Mouse (Mus musculus) forebrain, embryonic 12.5 days (tissue): Measurements from ENCODE around the gene Dynlt1f. TPM values are rescaled to one million over a fixed set of nuclear protein-coding genes. Genes with fewer than 3 reads are reported as not detected.
"Not testable (repeated sequence)": the region's sequence is repeated elsewhere in the genome, so short reads cannot be mapped to it uniquely, and the experiment has no call there.

Experiments
- ATAC-seq: fragments of 200-750 bp; cut with Nextera tagmentation; 2 replicates; pipeline ENCODE4 v1.8.0; 2017; ENCODE audit warnings: moderate TSS enrichment; ENCODE audit not compliant: low FRiP score
- H3K27ac ChIP-seq: fragments of 300-500 bp; sonication (generic); 2 replicates; pipeline ENCODE4 v1.5.1; 2016; ENCODE audit warnings: mild to moderate bottlenecking
- H3K27me3 ChIP-seq: fragments of 300-500 bp; sonication (generic); 2 replicates; pipeline ENCODE4 v1.6.1; 2016; ENCODE audit warnings: mild to moderate bottlenecking
- H3K36me3 ChIP-seq: fragments of 300-500 bp; sonication (generic); replicated peaks from 2 replicates; pipeline ENCODE4 v1.6.1; 2016; ENCODE audit warnings: mild to moderate bottlenecking
- H3K4me1 ChIP-seq: fragments of 300-500 bp; sonication (generic); 2 replicates; pipeline ENCODE4 v1.6.1; 2016
- H3K4me2 ChIP-seq: fragments of 300-500 bp; sonication (generic); 2 replicates; pipeline ENCODE4 v1.6.1; 2016; ENCODE audit warnings: mild to moderate bottlenecking, moderate library complexity
- H3K4me3 ChIP-seq: fragments of 300-500 bp; sonication (generic); replicated peaks from 2 replicates; pipeline ENCODE4 v1.5.1; 2016; ENCODE audit warnings: mild to moderate bottlenecking
- H3K9ac ChIP-seq: fragments of 300-500 bp; sonication (generic); 2 replicates; pipeline ENCODE4 v1.6.1; 2016; ENCODE audit warnings: mild to moderate bottlenecking
- H3K9me3 ChIP-seq: fragments of 300-500 bp; sonication (generic); 2 replicates; pipeline ENCODE4 v1.6.1; 2016
- WGBS: fragments of 180-500 bp; shearing (Covaris S2); methylation state at CpG from one replicate; pipeline ENCODE4 v1.1.7; 2016; 5-methylcytosine and 5-hydroxymethylcytosine counted together
- polyA plus RNA-seq: library from polyadenylated mRNA; unstranded; fragments of >200 nt; fragmentation: Nextera tagmentation; extraction: Ambion mirVana; gene quantifications from 2 replicates; pipeline ENCODE4 v1.2.1, GENCODE M21; 2016

Gene Dynlt1f
- polyA plus RNA-seq, 1 experiment from 2014 or later = 293 TPM

- WGBS = 88% methylated on average over 5 of the region's 5 CpGs
- H3K27me3 ChIP-seq = no peaks in the 10 kb centered on the region
- no peak overlapping the region for H3K9ac ChIP-seq
- no peak overlapping the region for H3K4me2 ChIP-seq
- no peak for ATAC-seq
- no peak overlapping the region for H3K27ac ChIP-seq
- H3K36me3 ChIP-seq = no peaks in the 10 kb centered on the region
- H3K4me3 ChIP-seq = no peak overlapping the region
- no peaks in the 10 kb centered on the region for H3K4me1 ChIP-seq
- no peaks in the 10 kb centered on the region for H3K9me3 ChIP-seq
Measured at GRCm38 (mm10) chr17:6636861-6637260, 18.8 kb downstream of the Dynlt1f start.

DNA sequence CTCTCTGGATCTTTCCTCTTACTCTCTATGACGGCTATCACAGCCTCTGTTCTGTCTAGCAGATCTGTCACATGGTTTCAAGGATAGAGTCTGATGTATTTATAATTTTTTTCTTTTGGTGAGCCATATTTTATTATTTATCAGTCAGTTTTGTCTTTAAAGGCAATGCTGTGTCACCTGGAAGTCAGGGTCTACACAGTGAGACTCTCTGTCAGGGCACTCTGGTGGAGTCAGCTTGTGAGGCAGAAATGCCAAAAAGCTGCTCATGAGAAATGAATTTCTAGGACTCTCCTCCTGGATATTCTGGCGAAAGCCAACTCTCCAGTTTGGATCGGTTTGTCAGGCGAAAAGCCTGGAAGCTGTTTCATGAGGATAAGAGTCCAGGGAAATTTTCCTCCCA, 19.9 kb downstream of the Dynlt1f start:
- not testable (repeated sequence) for H3K4me3 ChIP-seq, H3K4me2 ChIP-seq, H3K9ac ChIP-seq, H3K9me3 ChIP-seq, ATAC-seq, H3K27ac ChIP-seq, H3K4me1 ChIP-seq, H3K27me3 ChIP-seq, H3K36me3 ChIP-seq
- 85% methylated on average over 2 of the region's 4 CpGs for WGBS

DNA sequence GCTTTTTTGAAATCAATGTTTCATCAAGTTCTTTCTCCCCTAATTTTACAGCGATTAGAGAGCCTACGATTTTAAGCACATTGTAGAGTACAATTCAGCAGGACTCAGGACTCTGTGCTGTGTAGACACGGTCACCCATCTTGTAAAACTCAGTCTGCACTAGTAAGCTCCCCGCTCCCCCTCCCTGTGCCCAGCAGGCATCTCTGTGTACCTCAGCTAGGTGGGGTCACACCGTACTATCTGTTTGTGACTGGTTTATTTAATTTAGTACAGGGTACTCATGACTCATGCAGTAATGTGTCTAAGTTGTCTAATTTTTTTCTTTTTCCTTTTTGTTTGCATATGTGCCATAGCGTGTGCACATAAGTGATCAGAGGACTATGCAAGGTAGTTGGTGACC, 22.9 kb downstream of the Dynlt1f start:
- 88% methylated on average over 6 of the region's 6 CpGs for WGBS
- not testable (repeated sequence) for H3K9me3 ChIP-seq, H3K9ac ChIP-seq, H3K4me1 ChIP-seq, H3K36me3 ChIP-seq, H3K4me2 ChIP-seq, H3K4me3 ChIP-seq, H3K27ac ChIP-seq, ATAC-seq, H3K27me3 ChIP-seq

GRCm38 (mm10) chr17:6630398-6630797, 25.3 kb downstream of the Dynlt1f start:
- not testable (repeated sequence) for H3K4me1 ChIP-seq, H3K4me3 ChIP-seq, H3K27me3 ChIP-seq, ATAC-seq, H3K27ac ChIP-seq, H3K36me3 ChIP-seq, H3K9ac ChIP-seq, H3K4me2 ChIP-seq, H3K9me3 ChIP-seq
- 91% methylated on average over 4 of the region's 4 CpGs for WGBS

GRCm38 (mm10) chr17:6624926-6625558, 30.7 kb downstream of the Dynlt1f start:
- H3K27me3 ChIP-seq, ATAC-seq, H3K9me3 ChIP-seq, H3K4me1 ChIP-seq, H3K4me3 ChIP-seq, H3K9ac ChIP-seq, H3K27ac ChIP-seq, H3K4me2 ChIP-seq, H3K36me3 ChIP-seq: not testable (repeated sequence)
- 60% methylated on average over 2 of the region's 6 CpGs for WGBS

- not testable (repeated sequence) for H3K9me3 ChIP-seq, H3K27ac ChIP-seq, H3K4me3 ChIP-seq, H3K36me3 ChIP-seq, H3K4me2 ChIP-seq, H3K4me1 ChIP-seq, H3K27me3 ChIP-seq, H3K9ac ChIP-seq, ATAC-seq
- WGBS = 94% methylated on average over 11 of the region's 12 CpGs
Measured at GRCm38 (mm10) chr17:6621976-6622375, 33.7 kb downstream of the Dynlt1f start.

DNA sequence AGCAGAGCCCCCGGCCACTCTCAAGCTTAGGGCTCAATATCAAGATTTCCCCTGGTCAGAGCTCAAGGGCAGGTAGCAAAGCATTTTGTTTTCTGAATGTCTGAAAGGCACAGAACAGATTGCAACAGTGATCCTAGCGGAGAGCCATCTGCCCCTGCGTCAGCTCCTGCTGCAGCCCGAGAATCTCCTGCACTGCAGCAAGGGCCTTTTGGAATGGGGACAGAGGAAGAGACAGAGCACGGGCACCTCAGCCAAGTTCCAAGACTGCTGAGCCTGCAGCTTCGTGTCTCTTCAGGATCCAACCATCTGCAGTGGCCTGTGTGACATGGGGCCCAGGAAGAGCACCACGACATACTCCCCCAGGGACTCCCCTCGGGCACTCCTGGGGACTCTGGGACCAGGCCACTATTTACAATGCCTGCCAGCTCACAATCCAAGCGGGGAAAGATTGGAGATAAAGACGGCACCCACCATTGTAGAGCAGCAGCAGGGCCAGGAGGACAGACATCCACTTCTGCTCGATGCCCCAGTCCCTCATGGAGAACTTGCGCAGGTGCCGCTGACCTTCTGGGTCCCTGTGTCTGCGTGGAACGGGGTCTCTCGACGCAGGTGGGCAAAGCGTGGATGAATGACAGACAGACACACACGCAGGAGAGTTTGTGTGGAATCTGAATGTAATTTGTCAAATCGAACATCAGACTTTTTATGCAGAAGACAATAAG, 34.8 kb downstream of the Dynlt1f start:
- 88% methylated on average over 18 of the region's 20 CpGs for WGBS
- not testable (repeated sequence) for H3K9ac ChIP-seq, H3K9me3 ChIP-seq, H3K4me2 ChIP-seq, H3K27me3 ChIP-seq, ATAC-seq, H3K27ac ChIP-seq, H3K4me3 ChIP-seq, H3K36me3 ChIP-seq, H3K4me1 ChIP-seq

- not testable (repeated sequence) for H3K4me2 ChIP-seq, H3K36me3 ChIP-seq, H3K27me3 ChIP-seq, H3K9me3 ChIP-seq, ATAC-seq, H3K4me3 ChIP-seq, H3K9ac ChIP-seq, H3K4me1 ChIP-seq, H3K27ac ChIP-seq
- 90% methylated on average over 4 of the region's 6 CpGs for WGBS
Measured at GRCm38 (mm10) chr17:6620035-6620434, 35.7 kb downstream of the Dynlt1f start.

DNA sequence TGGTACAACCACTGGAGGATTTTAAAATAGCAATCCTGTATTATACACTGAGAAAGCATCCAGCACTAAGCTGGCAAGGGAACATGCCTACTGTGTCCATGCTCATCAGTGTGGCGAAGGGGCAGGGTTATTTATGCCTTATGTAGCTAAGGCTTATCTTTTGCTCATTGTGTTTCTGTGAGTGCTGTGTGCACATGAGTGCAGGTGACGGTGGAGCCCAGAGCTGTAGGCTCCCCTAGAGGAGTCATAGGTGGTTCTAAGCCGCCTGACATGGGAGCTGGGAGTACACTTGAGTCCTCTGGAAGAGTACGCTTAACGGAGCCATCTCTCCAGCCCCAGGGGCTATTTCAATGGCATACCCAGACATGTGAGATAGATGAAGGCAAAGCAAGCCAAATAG, 36.4 kb downstream of the Dynlt1f start:
- not testable (repeated sequence) for H3K36me3 ChIP-seq, H3K27me3 ChIP-seq, H3K27ac ChIP-seq, ATAC-seq, H3K4me3 ChIP-seq, H3K4me1 ChIP-seq, H3K4me2 ChIP-seq, H3K9ac ChIP-seq, H3K9me3 ChIP-seq
- 89% methylated on average over 5 of the region's 5 CpGs for WGBS

- 82% methylated on average over 8 of the region's 13 CpGs for WGBS
- not testable (repeated sequence) for ATAC-seq
Measured at GRCm38 (mm10) chr17:6617689-6618400, 37.9 kb downstream of the Dynlt1f start.

DNA sequence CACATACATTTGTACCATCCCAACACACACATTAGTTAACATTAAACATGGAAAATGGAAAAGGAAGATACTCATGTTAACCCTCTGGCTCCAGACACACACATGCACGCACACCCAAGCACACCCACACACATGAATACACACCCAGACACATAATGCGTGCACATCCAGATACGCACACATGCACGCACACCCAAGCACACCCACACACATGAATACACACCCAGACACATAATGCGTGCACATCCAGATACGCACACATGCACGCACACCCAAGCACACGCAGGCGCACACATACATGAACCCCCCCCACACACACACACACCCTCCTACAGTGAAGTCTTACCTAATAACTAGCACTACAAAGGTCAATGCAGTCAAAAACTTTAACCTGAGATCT, 39.0 kb downstream of the Dynlt1f start:
- ATAC-seq, H3K27ac ChIP-seq, H3K4me3 ChIP-seq, H3K9me3 ChIP-seq, H3K9ac ChIP-seq, H3K4me1 ChIP-seq, H3K36me3 ChIP-seq, H3K27me3 ChIP-seq, H3K4me2 ChIP-seq: not testable (repeated sequence)
- 98% methylated on average over 9 of the region's 9 CpGs for WGBS

More at GRCm38 (mm10) chr17:6617689-6618400, 37.9 kb downstream of the Dynlt1f start:
- not testable (repeated sequence) for H3K9ac ChIP-seq, H3K27ac ChIP-seq, H3K36me3 ChIP-seq, H3K4me3 ChIP-seq, H3K4me2 ChIP-seq, H3K27me3 ChIP-seq, H3K9me3 ChIP-seq, H3K4me1 ChIP-seq

- not testable (repeated sequence) for H3K9me3 ChIP-seq, ATAC-seq, H3K4me1 ChIP-seq, H3K27ac ChIP-seq, H3K9ac ChIP-seq, H3K27me3 ChIP-seq, H3K4me3 ChIP-seq, H3K4me2 ChIP-seq, H3K36me3 ChIP-seq
- 90% methylated on average over 5 of the region's 9 CpGs for WGBS
Measured at GRCm38 (mm10) chr17:6614316-6614715, 41.4 kb downstream of the Dynlt1f start.

DNA sequence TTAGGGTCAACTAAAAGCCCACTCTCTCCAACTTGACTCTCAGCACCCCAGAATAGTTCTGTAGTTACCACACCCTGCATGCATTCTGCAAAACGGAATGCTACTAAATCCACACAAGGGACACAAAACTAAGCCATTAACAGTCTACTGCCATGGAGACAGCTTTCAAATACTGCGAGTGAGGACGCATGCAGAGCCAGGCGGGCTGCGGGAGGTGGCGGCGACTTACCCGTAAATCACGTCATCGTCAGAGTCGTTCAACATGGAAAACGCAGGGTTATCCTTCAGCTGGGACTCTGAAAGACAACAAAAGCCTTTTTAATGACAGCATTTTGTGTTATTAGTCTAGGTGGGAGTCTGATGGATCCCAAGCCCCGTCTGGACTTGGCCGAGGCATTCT, 42.2 kb downstream of the Dynlt1f start:
- not testable (repeated sequence) for H3K36me3 ChIP-seq, H3K27me3 ChIP-seq, ATAC-seq, H3K9ac ChIP-seq, H3K4me2 ChIP-seq, H3K4me3 ChIP-seq, H3K27ac ChIP-seq, H3K4me1 ChIP-seq, H3K9me3 ChIP-seq
- WGBS = 95% methylated on average over 11 of the region's 14 CpGs
